Mouse (Mus musculus) layer of hippocampus, adult 8-10 months (tissue): ENCODE results near the gene Dtnbp1. TPM values are rescaled to one million over a fixed set of nuclear protein-coding genes. Genes with fewer than 3 reads are reported as not detected.

ENCODE experiments used
- DNase-seq, 2 experiments: peaks; one replicate each; pipeline ENCODE4 v3.0.0; 2022; ENCODE audit warnings: low spot score in 2 of 2
- total RNA-seq, 4 experiments: library from RNA; stranded (reverse); gene quantifications; 2 replicates each; pipeline ENCODE4 v1.2.4; 2022

Dtnbp1 gene
- total RNA-seq: 10 to 100 TPM; 74.6 to 81.1 (median 75.5) TPM

- DNase-seq: peak in 1 of 2 experiments; percentile 41
These were observed at the start of gene Dtnbp1 for GRCm38 (mm10) chr13:45001911-45002615. Gene Dtnbp1, minus strand, starts transcription at chr13:45002147.

GRCm38 (mm10) chr13:45049261-45050020 is 47.5 kb upstream of the Dtnbp1 start:
- peak; percentile 50 to 51 for DNase-seq

GRCm38 (mm10) chr13:45043466-45043865 is 41.5 kb upstream of the Dtnbp1 start:
- DNase-seq: no peak

GRCm38 (mm10) chr13:45040741-45041140 is 38.8 kb upstream of the Dtnbp1 start:
- DNase-seq: no peak

- no peak for DNase-seq
These were observed 38.2 kb upstream of the Dtnbp1 start for GRCm38 (mm10) chr13:45040195-45040594.

- no peak for DNase-seq
These were observed 34.5 kb upstream of the Dtnbp1 start for GRCm38 (mm10) chr13:45036417-45036816.

GRCm38 (mm10) chr13:45034759-45035158 is 32.8 kb upstream of the Dtnbp1 start:
- DNase-seq: no peak

GRCm38 (mm10) chr13:45033360-45033759 is 31.4 kb upstream of the Dtnbp1 start:
- DNase-seq: no peak

- no peak for DNase-seq
These were observed 30.5 kb upstream of the Dtnbp1 start for GRCm38 (mm10) chr13:45032484-45032883.

GRCm38 (mm10) chr13:45031748-45032147 is 29.8 kb upstream of the Dtnbp1 start:
- DNase-seq: no peak

- DNase-seq: no peak
These were observed 29.4 kb upstream of the Dtnbp1 start for GRCm38 (mm10) chr13:45031314-45031713.

GRCm38 (mm10) chr13:45030830-45031229 is 28.9 kb upstream of the Dtnbp1 start:
- peak; percentile 78 to 87 for DNase-seq

- DNase-seq: no peak
These were observed 27.8 kb upstream of the Dtnbp1 start for GRCm38 (mm10) chr13:45029791-45030190.

- DNase-seq: no peak
These were observed 24.3 kb upstream of the Dtnbp1 start for GRCm38 (mm10) chr13:45026291-45026690.

GRCm38 (mm10) chr13:45024821-45025220 is 22.9 kb upstream of the Dtnbp1 start:
- DNase-seq: no peak

- DNase-seq: no peak
These were observed 21.6 kb upstream of the Dtnbp1 start for GRCm38 (mm10) chr13:45023356-45024150.

- DNase-seq: no peak
These were observed 6.2 kb upstream of the Dtnbp1 start for GRCm38 (mm10) chr13:45008150-45008549.

GRCm38 (mm10) chr13:45007726-45008125 is 5.8 kb upstream of the Dtnbp1 start:
- DNase-seq: no peak

- no peak for DNase-seq
These were observed 4.5 kb upstream of the Dtnbp1 start for GRCm38 (mm10) chr13:45006483-45006882.

- DNase-seq: no peak
These were observed 3.9 kb upstream of the Dtnbp1 start for GRCm38 (mm10) chr13:45005861-45006260.

GRCm38 (mm10) chr13:45004987-45005592 is 3.1 kb upstream of the Dtnbp1 start:
- no peak for DNase-seq
